Mouse (Mus musculus) C2C12 (cell line): ENCODE measurements at regions not wholly inside any gene's neighbourhood (a gene's known extent, or its start where the extent isn't known, plus 50 kb on each side); places are given as distances from the start of the nearest gene placed in this dataset.

Experiments
- H3K27me3 ChIP-seq: one replicate; pipeline ENCODE4 v1.6.1; 2011; ENCODE audit not compliant: control insufficient read depth, insufficient read depth, insufficient read length
- H3K36me3 ChIP-seq: one replicate; pipeline ENCODE4 v1.6.1; 2011; ENCODE audit not compliant: control insufficient read depth, insufficient read depth
- H3K4me3 ChIP-seq: one replicate; pipeline ENCODE4 v1.5.1; 2011; ENCODE audit warnings: mild to moderate bottlenecking, control low read depth; ENCODE audit not compliant: poor library complexity, insufficient read depth, severe bottlenecking
- H3K79me2 ChIP-seq: one replicate; pipeline ENCODE4 v1.6.1; 2011; ENCODE audit not compliant: control insufficient read depth, insufficient read depth
- H3K79me3 ChIP-seq: one replicate; pipeline ENCODE4 v1.6.1; 2011; ENCODE audit warnings: low read depth, control low read depth
- H3ac ChIP-seq: one replicate; pipeline ENCODE3; 2011; ENCODE audit warnings: low read depth; ENCODE audit not compliant: control insufficient read depth, insufficient read length
- CEBPB ChIP-seq: IDR thresholded peaks from one replicate; pipeline ENCODE4 v1.6.1; 2011; ENCODE audit warnings: low read depth, mild to moderate bottlenecking, control low read depth, moderate library complexity
- CTCF ChIP-seq: IDR thresholded peaks from one replicate; pipeline ENCODE4 v1.5.1; 2011; ENCODE audit not compliant: control insufficient read depth, insufficient read depth, insufficient read length
- FOSL1 ChIP-seq: IDR thresholded peaks from one replicate; pipeline ENCODE4 v1.8.0; 2011; ENCODE audit warnings: mild to moderate bottlenecking, low read length; ENCODE audit not compliant: poor library complexity, insufficient read depth, severe bottlenecking
- MAX ChIP-seq: IDR thresholded peaks from one replicate; pipeline ENCODE4 v1.6.1; 2011; ENCODE audit warnings: mild to moderate bottlenecking, control low read depth
- MYOD1 ChIP-seq: IDR thresholded peaks from one replicate; pipeline ENCODE4 v1.6.1; 2011; ENCODE audit warnings: low read depth; ENCODE audit not compliant: control insufficient read depth, insufficient read length
- MYOG ChIP-seq: IDR thresholded peaks from one replicate; pipeline ENCODE4 v1.6.1; 2011; ENCODE audit not compliant: control insufficient read depth, insufficient read length; ENCODE audit errors: extremely low read depth
- USF1 ChIP-seq: IDR thresholded peaks from one replicate; pipeline ENCODE4 v1.6.1; 2011; ENCODE audit warnings: low read depth, mild to moderate bottlenecking, control low read depth, moderate library complexity

DNA sequence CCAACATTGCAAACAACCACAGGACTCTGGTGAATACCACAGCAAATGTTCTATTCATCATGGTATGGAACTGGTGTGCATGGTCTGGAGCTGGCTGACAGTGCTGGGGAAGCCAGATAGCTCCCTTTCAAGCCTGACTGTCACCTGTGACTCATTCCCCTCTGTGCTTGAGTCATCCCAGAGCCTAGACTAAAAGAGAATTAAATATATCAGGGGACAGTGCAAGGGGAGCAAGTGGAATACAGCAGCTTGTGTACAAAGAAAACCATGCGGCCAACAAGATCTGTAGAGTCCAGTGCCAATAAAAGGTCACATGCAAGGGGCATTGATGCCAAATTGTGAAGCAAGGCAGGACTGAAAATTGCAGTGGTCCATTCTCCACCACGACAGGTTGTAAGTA is 117.7 kb downstream of the Pah start:
- no peaks in the 10 kb centered on the region for H3K79me3 ChIP-seq
- no peak overlapping the region for H3K4me3 ChIP-seq
- H3K36me3 ChIP-seq, result no peaks in the 10 kb centered on the region
- TF ChIP-seq CTCF, result no peak
- TF ChIP-seq MAX, result no peak
- TF ChIP-seq CEBPB, result no peak
- no peak for TF ChIP-seq USF1
- no peak for TF ChIP-seq FOSL1
- TF ChIP-seq MYOG, result no peak
- no peak for TF ChIP-seq MYOD1
- H3K79me2 ChIP-seq, result no peaks in the 10 kb centered on the region
- H3K27me3 ChIP-seq, result no peaks in the 10 kb centered on the region
- no peak overlapping the region for H3ac ChIP-seq

GRCm38 (mm10) chr10:87649091-87649490 is 127.5 kb downstream of the Pah start:
- Histone ChIP-seq H3K79me2 (no peaks in the 10 kb centered on the region), H3K79me3 (no peaks in the 10 kb centered on the region), H3K36me3 (no peaks in the 10 kb centered on the region), H3ac (no peak overlapping the region), H3K27me3 (no peaks in the 10 kb centered on the region), H3K4me3 (no peak overlapping the region)
- TF ChIP-seq CTCF (no peak), MAX (no peak), MYOD1 (no peak), MYOG (no peak), FOSL1 (no peak), CEBPB (no peak), USF1 (no peak)

DNA sequence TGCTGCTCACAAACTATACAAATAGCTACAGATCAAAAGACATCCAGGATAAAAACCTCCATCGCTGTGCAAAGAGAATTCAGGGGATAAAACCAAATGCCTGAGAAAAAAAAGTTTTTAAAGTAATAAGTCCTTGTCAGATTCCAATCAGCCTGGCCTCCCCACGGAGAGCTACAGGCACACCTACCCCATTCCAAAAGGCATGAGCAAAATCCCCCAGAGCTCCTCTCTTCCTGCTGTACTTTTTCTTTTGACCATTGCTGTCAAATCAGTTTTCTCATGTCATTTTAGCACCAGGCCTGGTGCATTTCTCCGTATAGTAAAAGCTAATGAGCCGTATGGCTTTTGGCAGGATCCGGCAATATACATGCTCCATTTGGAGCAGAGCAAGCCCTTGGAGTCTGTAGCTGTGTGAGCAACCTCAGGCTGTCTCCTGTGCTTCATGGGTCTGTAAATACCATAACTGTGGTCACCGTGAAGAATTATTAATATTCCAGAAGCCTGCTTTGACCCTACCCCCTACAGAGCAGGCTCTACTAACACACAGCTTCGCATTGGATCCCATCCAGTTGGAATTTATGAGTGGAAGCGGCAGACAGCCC is 130.6 kb downstream of the Pah start:
- no peaks in the 10 kb centered on the region for H3K79me3 ChIP-seq
- no peak overlapping the region for H3ac ChIP-seq
- no peak overlapping the region for H3K4me3 ChIP-seq
- TF ChIP-seq CEBPB (no peak), FOSL1 (no peak)
- H3K36me3 ChIP-seq, result no peaks in the 10 kb centered on the region
- H3K27me3 ChIP-seq, result no peaks in the 10 kb centered on the region
- no peaks in the 10 kb centered on the region for H3K79me2 ChIP-seq

DNA sequence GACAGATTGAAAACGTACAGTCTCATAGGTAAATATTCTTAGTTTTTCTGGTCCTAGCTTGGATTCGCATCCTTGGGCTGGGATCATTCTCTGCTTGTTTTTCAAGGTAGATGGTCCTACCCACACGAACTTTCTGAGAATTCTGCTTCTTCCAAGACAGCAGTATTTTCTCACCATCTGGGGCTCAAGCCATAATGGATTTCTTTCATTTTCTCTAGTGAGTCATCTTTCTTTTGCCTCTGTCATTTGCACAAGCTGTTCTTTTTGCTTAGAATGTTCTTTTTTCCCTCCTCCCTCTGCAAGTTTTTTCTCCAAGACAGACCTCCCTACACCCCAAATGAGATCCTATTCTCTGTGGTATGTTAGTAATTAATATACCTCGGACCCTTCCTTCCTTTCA is 132.5 kb downstream of the Pah start:
- no peak overlapping the region for H3ac ChIP-seq
- H3K79me2 ChIP-seq, result no peaks in the 10 kb centered on the region
- H3K27me3 ChIP-seq, result no peaks in the 10 kb centered on the region
- no peak overlapping the region for H3K4me3 ChIP-seq
- no peaks in the 10 kb centered on the region for H3K36me3 ChIP-seq
- no peaks in the 10 kb centered on the region for H3K79me3 ChIP-seq
- TF ChIP-seq MYOD1 (no peak), CEBPB (no peak), USF1 (no peak), MAX (no peak), FOSL1 (no peak), CTCF (no peak), MYOG (no peak)

DNA sequence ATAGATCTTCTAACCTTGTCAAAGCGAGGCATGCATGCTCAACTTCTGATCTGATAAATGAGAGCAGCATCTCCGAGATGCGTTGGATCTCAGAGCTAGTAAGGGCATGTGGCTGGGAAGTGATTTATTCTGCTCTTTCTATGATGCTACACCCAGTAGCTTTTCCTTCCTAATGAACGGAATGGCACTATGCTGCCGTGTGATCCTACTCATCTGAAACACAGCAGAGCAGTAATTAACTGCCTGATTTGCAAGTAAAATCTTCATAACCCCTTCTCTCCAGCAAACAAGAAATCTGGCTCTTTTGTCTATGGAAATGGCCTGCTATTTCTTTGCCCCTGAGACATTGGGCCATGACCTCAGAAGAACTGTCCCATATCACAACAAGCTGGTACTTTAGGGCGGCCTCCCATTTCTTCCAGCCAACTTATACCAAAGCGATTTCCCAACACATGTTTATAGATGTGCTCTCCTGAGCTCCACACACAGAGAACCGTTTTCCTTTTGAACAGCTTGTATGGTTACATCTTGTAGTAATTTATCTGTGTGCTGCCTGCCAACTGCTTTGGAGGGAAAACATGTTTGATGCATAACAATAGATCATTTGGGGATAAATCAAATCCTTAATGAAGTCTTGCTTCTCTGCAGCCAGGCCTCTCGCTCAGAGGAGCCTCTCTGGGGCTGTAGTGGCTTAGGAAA is 144.6 kb downstream of the Pah start:
- no peaks in the 10 kb centered on the region for H3K36me3 ChIP-seq
- H3ac ChIP-seq, result no peak overlapping the region
- H3K79me2 ChIP-seq, result no peaks in the 10 kb centered on the region
- no peaks in the 10 kb centered on the region for H3K79me3 ChIP-seq
- H3K27me3 ChIP-seq, result no peaks in the 10 kb centered on the region
- no peak overlapping the region for H3K4me3 ChIP-seq
- TF ChIP-seq CEBPB, result no peak
- no peak for TF ChIP-seq FOSL1
- no peak for TF ChIP-seq CTCF

DNA sequence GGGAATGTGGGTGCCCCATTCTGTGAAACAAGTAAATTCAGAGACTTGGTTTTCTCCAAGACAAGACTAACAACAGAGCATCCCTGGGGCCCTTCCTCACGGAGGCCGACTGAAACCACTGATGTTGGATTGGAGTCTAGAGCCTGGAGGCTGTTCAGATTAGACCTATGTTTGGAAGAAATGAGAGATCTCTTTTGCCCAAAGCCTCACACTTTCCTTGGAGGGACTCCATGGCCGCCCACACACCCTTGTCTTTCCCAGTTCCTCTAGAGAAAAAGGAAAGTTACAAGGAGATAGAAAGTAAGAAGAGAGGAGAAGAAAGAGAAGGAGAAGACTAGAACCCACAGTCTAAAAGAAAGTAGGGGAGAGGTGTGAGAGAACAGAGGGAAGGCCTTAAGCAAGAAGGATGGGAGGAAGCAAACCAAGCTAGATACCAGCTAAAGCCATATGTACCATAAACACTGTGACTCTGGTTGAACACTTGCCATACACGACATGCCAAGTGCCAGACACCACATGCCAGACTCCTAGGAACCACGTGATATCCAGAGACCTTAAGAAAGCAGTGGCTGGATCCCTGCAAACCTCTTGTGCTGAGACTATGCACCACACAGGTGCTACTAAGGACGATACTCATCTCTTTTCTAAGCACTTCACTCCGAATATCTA is 145.3 kb downstream of the Pah start:
- Histone ChIP-seq H3ac (no peak overlapping the region), H3K27me3 (no peaks in the 10 kb centered on the region), H3K36me3 (no peaks in the 10 kb centered on the region), H3K79me2 (no peaks in the 10 kb centered on the region), H3K79me3 (no peaks in the 10 kb centered on the region), H3K4me3 (no peak overlapping the region)
- TF ChIP-seq CEBPB, result no peak
- TF ChIP-seq CTCF, result no peak
- no peak for TF ChIP-seq FOSL1
- no peak for TF ChIP-seq MAX
- TF ChIP-seq MYOG, result no peak
- TF ChIP-seq MYOD1, result no peak
- TF ChIP-seq USF1, result no peak
